Mouse (Mus musculus): ENCODE results near the gene Plekhg6.

DNA sequence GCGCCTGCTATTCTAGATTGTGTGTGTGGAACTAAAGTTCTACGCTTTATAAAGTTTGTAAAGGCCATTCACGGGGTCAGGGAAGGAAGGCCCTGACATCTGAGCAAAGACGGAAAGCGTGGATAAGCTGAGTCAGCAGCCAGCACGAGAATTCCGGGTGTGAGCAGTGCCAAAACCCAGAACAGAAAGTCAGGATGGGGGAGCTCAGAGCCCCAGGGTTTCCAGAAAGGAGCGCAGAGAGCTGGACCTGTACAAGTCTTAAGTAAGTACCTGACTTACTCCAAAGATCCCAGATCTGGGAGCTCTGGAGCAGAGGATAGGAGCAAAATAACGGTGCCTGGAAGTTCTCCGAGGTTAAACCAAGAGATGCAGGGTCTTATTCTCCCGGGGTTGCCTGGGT is 30.0 kb upstream of the Plekhg6 start:
- TF ChIP-seq POLR2A (IDR thresholded peaks at IDR 0.05; ENCODE audit: low read depth, low read length) (no peak), CTCF (IDR thresholded peaks at IDR 0.05; ENCODE audit: borderline replicate concordance, insufficient read depth, low read length) (no peak)

Measured in embryonic fibroblast, embryonic 13.5 days (primary cell).